Mouse (Mus musculus): Measurements from ENCODE around the gene Vezt. TPM values are rescaled to one million over a fixed set of nuclear protein-coding genes. Genes with fewer than 3 reads are reported as not detected.

Vezt gene
- polyA plus RNA-seq, 1 experiment from 2014 or later, result 23.4 TPM

DNA sequence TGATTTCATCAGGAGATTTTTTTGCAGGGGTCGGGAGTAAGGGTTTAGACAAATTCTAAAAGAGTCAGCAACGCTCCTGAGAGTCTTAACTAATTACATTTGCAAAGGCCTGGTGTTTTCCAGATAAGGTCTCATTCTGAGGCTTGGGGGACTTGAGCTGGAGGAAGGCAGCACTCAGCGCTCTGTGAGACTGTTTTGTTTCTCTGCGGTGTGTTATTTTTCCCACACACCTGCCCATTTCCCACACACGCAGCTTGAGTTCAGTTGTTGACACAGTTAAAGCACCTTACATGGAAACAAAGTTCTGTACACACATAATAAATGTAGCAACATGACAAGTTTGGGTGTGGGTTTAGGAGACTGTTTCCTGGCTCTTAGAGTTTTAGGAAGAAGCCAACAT lies 103.6 kb downstream of the Vezt start:
- POLR2A ChIA-PET, result interaction anchor here (0.6 kb wide), 1 partner anchor 39 kb away, joined by 3 read pairs; no protein-coding TSS in a partner anchor

DNA sequence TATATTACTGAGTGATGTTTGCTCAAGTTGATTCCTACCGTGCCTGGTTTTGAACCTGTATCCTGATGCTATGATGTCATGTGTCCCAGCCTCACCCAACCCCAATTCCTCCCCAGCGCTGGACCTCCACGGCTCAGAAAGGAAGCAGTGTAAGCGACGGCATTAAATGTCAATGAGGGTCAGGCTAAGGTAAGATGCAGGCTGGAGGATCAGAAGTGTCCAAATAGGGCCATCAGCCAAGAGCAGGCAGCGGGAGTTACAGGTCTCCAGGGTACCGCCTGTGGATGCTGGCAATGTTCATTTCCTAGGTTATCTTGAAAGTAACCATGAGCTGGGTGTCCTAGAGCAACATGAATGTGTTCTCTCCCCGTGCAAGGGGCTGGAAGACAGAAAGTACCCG lies 104.2 kb downstream of the Vezt start:
- DNase-seq (ENCODE audit: low read depth, low spot score) (no peak), ATAC-seq (no peak)
- in situ Hi-C loops (cut with MboI; ENCODE audit: low pct_unique_long_range_greater_than_20kb), result no loop called here
- ChIA-PET POLR2A (interaction anchor here (0.6 kb wide), 1 partner anchor 10 kb away, joined by 3 read pairs; no protein-coding TSS in a partner anchor), CTCF (interaction anchor here (0.7 kb wide), 1 partner anchor 32 kb away, joined by 3 read pairs; no protein-coding TSS in a partner anchor)
- H3K27me3 ChIP-seq, result no peaks in the 10 kb centered on the region
- no peak for TF ChIP-seq CTCF (IDR thresholded peaks at IDR 0.05)

More for the DNA sequence above, 103.6 kb downstream of the Vezt start:
- DNase-seq (ENCODE audit: low read depth, low spot score) (no peak), ATAC-seq (no peak)
- TF ChIP-seq CTCF (IDR thresholded peaks at IDR 0.05), result no peak
- CTCF ChIA-PET, result interaction anchor here (0.7 kb wide), 1 partner anchor 33 kb away, joined by 3 read pairs; no protein-coding TSS in a partner anchor
- H3K27me3 ChIP-seq, result no peaks in the 10 kb centered on the region
- in situ Hi-C loops (cut with MboI; ENCODE audit: low pct_unique_long_range_greater_than_20kb), result no loop called here

DNA sequence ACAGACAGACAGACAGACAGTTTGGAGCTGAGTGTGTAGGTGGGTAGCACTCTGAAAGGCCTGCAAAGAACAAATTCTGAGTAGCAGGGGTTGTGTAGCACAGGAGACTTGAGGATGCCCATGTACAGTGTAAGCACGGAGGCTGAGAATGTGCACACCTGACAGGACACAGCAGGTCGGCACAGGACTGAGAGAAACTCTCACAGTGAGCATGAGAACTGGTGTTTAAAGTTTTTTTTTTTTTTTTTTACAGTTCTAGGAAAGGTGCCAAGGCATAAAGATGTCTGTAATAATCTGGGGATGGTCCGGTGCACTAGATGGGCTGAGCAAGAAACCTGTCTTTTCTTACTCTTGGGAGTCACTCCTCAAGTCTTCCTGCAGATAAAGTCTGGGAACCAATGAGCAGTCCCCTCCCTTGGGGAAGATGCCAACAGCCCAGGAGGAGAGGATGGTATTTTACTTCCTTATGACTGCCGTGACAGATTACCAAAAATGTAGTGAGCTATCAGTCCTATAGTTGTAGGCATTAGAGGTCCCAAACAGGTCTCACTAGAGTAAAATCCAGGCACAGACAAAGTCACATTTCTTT lies 105.3 kb downstream of the Vezt start:
- CTCF ChIA-PET, result no interaction called here
- no peak for ATAC-seq

DNA sequence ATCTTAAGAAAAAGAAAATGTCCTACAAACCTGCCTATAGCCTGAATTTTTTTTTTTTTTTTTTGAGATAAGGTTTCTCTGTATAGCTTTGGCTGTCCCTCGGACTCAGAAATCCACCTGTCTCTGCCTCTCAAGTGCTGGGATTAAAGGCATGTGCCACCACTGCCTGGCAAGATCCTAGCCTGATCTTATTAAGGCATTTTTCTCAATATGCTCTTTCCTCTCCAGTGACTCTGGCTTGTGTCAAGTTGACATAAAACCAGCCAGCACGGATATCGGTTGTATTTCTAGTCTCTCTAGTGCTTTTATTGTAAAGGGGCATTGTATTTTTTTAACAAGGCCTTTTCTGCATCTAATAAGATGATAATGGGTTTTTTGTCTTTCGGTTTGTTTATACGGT lies 111.0 kb downstream of the Vezt start:
- ATAC-seq, result no peak
- CTCF ChIA-PET, result interaction anchor here (0.7 to 1.0 kb wide), 2 partner anchors 8 to 23 kb away, joined by 3 read pairs; no protein-coding TSS in a partner anchor
- H3K27me3 ChIP-seq, result no peaks in the 10 kb centered on the region
- POLR2A ChIA-PET, result no interaction called here
- in situ Hi-C loops (cut with MboI; ENCODE audit: low pct_unique_long_range_greater_than_20kb), result no loop called here
- no peak for TF ChIP-seq CTCF (IDR thresholded peaks at IDR 0.05)
- DNase-seq (ENCODE audit: low read depth, low spot score), result no peak

More for the DNA sequence above, 105.3 kb downstream of the Vezt start:
- TF ChIP-seq CTCF (IDR thresholded peaks at IDR 0.05), result no peak
- H3K27me3 ChIP-seq, result no peaks in the 10 kb centered on the region
- no peak for DNase-seq (ENCODE audit: low read depth, low spot score)
- POLR2A ChIA-PET, result interaction anchor here (0.6 kb wide), 1 partner anchor 126 kb away, joined by 4 read pairs; no protein-coding TSS in a partner anchor
- in situ Hi-C loops (cut with MboI; ENCODE audit: low pct_unique_long_range_greater_than_20kb), result no loop called here

DNA sequence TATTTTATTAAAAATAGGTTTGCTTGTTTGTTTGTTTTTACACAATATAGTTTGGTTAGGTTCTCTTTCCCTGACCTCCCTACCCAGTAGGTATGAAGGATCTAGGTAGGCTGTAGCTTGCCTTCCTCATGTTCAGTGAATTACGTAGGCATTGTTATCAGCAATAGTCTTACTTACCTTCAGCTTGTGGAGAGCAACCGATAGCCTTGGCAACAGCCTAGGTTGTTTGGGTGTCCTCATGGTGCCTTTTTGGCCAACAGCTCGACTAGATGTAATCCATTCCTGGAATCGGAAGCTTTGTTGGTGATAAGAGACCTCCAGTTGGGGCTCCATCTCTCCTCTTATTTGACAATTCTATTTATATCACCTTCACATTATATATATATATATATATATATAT lies 114.5 kb downstream of the Vezt start:
- ATAC-seq (no peak), DNase-seq (ENCODE audit: low read depth, low spot score) (no peak)
- no peak for TF ChIP-seq CTCF (IDR thresholded peaks at IDR 0.05)
- in situ Hi-C loops (cut with MboI; ENCODE audit: low pct_unique_long_range_greater_than_20kb), result no loop called here
- POLR2A ChIA-PET, result interaction anchor here (0.7 kb wide), 1 partner anchor 10 kb away, joined by 3 read pairs; no protein-coding TSS in a partner anchor
- H3K27me3 ChIP-seq, result no peaks in the 10 kb centered on the region
- CTCF ChIA-PET, result interaction anchor here (1.1 kb wide), 1 partner anchor 12 kb away, joined by 3 read pairs; no protein-coding TSS in a partner anchor

DNA sequence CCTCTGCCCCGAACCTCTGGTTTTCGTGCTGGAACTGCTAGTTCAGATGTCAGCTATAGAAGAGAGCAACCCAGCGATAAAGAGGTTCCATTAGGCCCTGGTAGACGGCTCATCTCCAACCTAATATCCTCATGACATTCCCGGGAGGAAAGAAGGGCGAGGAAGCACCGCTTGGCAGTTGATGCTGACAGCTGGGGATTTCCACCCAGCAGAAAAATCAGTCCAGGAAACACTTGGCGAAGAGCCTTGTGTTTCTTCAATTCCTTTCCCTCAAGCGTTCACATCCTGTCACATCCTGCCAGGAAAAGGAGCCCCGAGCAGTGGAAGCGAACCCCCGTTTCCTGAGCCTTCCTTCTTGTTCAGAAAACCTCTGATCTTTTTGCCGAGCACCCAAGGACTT lies 116.4 kb downstream of the Vezt start:
- ATAC-seq (no peak), DNase-seq (ENCODE audit: low read depth, low spot score) (no peak)
- in situ Hi-C loops (cut with MboI; ENCODE audit: low pct_unique_long_range_greater_than_20kb), result no loop called here
- POLR2A ChIA-PET, result no interaction called here
- no peaks in the 10 kb centered on the region for H3K27me3 ChIP-seq
- TF ChIP-seq CTCF (IDR thresholded peaks at IDR 0.05), result no peak
- CTCF ChIA-PET, result no interaction called here

DNA sequence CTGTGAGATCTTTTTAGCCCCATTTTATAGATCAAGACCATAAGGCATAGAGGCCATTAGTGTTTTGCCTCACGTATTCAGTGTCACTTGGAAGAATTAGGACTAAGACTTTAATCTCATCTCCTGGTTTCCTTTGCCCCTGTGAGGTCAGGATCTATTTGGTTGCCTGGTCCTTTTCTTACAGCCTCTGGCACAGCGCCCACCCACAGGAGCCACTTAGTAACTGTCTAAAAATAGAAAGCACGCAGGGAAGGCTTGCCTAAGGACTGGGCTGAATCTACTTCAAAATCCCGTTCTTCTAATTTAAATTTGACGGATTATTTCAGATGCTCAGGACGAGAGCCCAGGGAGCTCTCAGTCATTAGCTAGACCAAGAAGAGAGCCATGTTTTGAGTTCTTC lies 116.9 kb downstream of the Vezt start:
- TF ChIP-seq CTCF (IDR thresholded peaks at IDR 0.05), result no peak

DNA sequence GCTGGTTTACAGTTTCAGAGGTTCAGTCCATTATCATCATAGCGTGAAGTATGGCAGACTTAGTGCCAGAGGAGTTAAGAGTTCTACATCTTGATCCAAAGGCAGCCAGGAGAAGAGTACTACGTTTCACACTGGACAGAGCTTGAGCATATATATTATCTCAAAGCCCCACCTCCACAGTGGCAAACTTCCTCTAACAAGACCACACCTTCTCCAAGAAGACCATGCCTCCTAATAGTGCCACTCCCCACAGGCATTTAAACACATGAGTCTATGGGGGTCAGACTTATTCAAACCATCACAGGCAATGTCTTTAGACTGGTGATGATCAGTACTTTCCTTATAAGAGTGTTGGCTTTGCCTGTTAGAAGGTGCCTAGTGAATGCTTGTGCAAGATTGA lies 117.5 kb downstream of the Vezt start:
- no peak for DNase-seq (ENCODE audit: low read depth, low spot score)
- TF ChIP-seq CTCF (IDR thresholded peaks at IDR 0.05), result no peak
- CTCF ChIA-PET, result no interaction called here
- POLR2A ChIA-PET, result no interaction called here
- in situ Hi-C loops (cut with MboI; ENCODE audit: low pct_unique_long_range_greater_than_20kb), result no loop called here
- no peaks in the 10 kb centered on the region for H3K27me3 ChIP-seq
- no peak for ATAC-seq

More for the DNA sequence above, 116.9 kb downstream of the Vezt start:
- ChIA-PET POLR2A (no interaction called here), CTCF (no interaction called here)
- no peaks in the 10 kb centered on the region for H3K27me3 ChIP-seq
- in situ Hi-C loops (cut with MboI; ENCODE audit: low pct_unique_long_range_greater_than_20kb), result no loop called here
- ATAC-seq (no peak), DNase-seq (ENCODE audit: low read depth, low spot score) (no peak)

DNA sequence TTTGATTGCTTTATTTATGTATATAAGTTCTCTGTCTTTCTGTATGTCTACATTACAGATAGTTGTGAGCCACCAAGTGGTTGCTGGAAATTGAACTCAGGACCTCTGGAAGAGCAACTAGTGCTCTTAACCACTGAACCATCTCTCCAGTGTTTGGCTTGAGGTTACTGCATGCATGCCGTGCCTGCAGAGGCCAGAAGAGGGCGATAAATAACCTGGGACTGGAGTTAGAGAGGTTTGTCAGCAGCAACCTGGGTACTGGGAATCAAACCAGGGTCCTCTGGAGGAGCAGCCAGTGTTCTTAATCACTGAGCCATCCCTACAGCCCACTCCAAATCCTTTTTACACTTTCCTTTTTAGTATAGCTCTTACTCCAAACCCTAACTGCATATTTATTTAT lies 118.8 kb downstream of the Vezt start:
- TF ChIP-seq CTCF (IDR thresholded peaks at IDR 0.05), result no peak
- CTCF ChIA-PET, result no interaction called here

DNA sequence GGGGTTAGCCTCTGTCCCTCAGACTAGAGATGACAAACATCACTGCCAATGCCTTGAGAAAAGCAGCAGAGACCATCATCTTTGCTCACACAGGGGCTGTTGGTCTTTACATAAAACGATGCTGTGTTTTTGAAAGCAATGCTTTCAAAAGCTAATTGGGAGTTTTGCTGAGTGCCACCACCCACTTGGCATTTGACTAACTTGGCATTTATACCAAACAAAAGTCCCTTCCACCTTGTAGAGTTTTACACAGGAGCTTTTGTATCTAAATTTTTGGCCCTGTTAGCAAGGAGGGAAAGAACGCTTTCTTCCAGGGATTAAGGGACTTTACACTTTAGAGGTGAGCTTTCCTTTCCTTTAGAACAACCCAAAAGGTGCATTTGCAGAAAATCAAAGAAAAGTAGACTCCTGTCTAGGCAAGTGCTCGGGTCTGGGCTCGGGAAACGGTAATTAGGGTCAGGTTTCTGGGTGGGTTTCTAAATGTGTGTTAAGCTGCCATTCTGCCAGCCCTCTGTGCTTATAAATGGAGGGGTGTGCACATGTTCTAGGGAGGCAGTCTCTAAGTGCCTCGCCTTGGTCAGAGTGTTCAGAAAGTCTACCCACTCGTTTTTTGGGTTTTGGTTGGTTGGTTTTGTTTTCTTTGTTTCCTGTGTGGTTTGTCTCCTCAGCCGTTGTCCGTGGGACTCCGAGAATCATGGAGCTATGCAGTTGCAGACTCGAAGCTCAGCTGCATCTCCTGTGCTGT lies 119.9 kb downstream of the Vezt start:
- POLR2A ChIA-PET, result no interaction called here
- CTCF ChIA-PET, result interaction anchor here (1.3 to 2.5 kb wide), 2 partner anchors 11 kb away, joined by 3 to 9 read pairs; no protein-coding TSS in a partner anchor
- in situ Hi-C loops (cut with MboI; ENCODE audit: low pct_unique_long_range_greater_than_20kb), result no loop called here
- no peak for ATAC-seq
- no peak for DNase-seq (ENCODE audit: low read depth, low spot score)
- TF ChIP-seq CTCF (IDR thresholded peaks at IDR 0.05), result no peak
- no peaks in the 10 kb centered on the region for H3K27me3 ChIP-seq

More for the DNA sequence above, 118.8 kb downstream of the Vezt start:
- DNase-seq (ENCODE audit: low read depth, low spot score) (no peak), ATAC-seq (no peak)
- POLR2A ChIA-PET, result no interaction called here
- in situ Hi-C loops (cut with MboI; ENCODE audit: low pct_unique_long_range_greater_than_20kb), result no loop called here
- no peaks in the 10 kb centered on the region for H3K27me3 ChIP-seq

DNA sequence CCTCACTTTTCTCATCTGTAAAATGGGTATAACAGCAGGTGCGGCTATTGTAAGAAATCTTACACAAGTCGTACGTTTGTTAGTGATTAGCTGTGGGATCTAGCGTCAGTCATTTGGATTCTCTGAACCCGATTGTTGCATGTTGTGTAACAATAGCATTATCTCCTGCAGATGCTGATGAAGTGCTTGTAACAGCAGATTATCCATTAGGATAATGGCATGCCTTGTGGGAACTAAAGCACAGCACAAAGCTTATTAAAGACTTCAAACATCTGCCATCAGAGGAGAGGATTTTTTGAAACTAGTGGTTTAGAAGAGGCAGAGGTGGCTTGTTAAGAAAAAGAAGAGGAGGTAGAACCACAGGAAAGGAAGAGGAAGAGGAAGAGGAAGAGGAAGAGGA lies 122.1 kb downstream of the Vezt start:
- no peak for DNase-seq (ENCODE audit: low read depth, low spot score)
- ChIA-PET CTCF (interaction anchor here (1.3 to 2.5 kb wide), 2 partner anchors 8 to 13 kb away, joined by 4 to 9 read pairs; no protein-coding TSS in a partner anchor), POLR2A (no interaction called here)
- ATAC-seq, result no peak
- no peaks in the 10 kb centered on the region for H3K27me3 ChIP-seq
- no peak for TF ChIP-seq CTCF (IDR thresholded peaks at IDR 0.05)
- in situ Hi-C loops (cut with MboI; ENCODE audit: low pct_unique_long_range_greater_than_20kb), result no loop called here

All from Patski (cell line).